ENCODE assay signal across 31 mouse cellular contexts in the genomic region with DNA sequence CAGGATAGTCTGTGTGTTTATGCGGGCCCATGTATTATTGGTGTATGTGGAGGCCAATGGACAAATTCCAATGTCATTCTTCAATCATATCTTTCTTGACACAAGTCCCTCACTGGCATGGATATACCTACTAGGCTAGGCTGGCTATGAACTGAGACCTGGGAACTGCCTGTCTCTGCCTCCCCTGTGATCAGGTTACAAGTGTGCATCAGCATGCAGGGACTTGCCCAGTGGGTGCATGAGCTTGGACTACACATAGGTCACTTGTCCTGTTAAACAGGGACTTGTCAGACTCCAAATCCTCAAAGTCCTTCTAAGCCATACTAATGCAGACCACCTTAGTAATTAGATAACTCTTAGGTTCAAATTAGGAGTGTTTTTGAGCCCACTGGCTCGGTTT.
"Had no signal": no experiment of that assay in that cellular context is flagged by ENCODE, and none has a peak within 500 bp of the region (broad histone marks: within the 10 kb centered on the region; RNA-seq: fewer than 3 reads in every experiment).

No protein-coding gene starts in this region.

- H3K9ac ChIP-seq: heart, embryonic 12.5 days; heart, embryonic 13.5 days; heart, embryonic 15.5 days; hindbrain, embryonic 12.5 days; hindbrain, embryonic 13.5 days; hindbrain, embryonic 14.5 days; hindbrain, embryonic 15.5 days; intestine, embryonic 15.5 days; kidney, embryonic 15.5 days had no signal

- DNase-seq: heart, postnatal 10 days; heart, postnatal 14 days; heart, postnatal 36 days; heart, postnatal 4 days; kidney, adult 11 months; kidney, adult 18-20 months; kidney, adult 2 months; kidney, adult 8-10 months; kidney, adult 9 months; kidney, postnatal 10 days; kidney, postnatal 14 days; kidney, postnatal 25 days; kidney, postnatal 36 days; kidney, postnatal 4 days; layer of hippocampus, adult 9-11 months had no signal

- H3K4me2 ChIP-seq: heart, embryonic 11.5 days; heart, embryonic 12.5 days; heart, embryonic 13.5 days; heart, embryonic 15.5 days; hindbrain, embryonic 12.5 days; hindbrain, embryonic 13.5 days; hindbrain, embryonic 14.5 days; hindbrain, embryonic 15.5 days; intestine, embryonic 15.5 days; kidney, embryonic 15.5 days had no signal

- H3K27me3 ChIP-seq: heart, embryonic 12.5 days; heart, embryonic 13.5 days; heart, embryonic 15.5 days; hindbrain, embryonic 12.5 days; hindbrain, embryonic 13.5 days; hindbrain, embryonic 15.5 days; intestine, embryonic 15.5 days; kidney, embryonic 15.5 days had no signal

- H3K4me1 ChIP-seq: hindbrain, embryonic 10.5 days; hindbrain, embryonic 12.5 days; hindbrain, embryonic 15.5 days; intestine, embryonic 15.5 days had no signal

- H3K36me3 ChIP-seq: heart, embryonic 12.5 days; heart, embryonic 13.5 days; heart, embryonic 15.5 days; hindbrain, embryonic 10.5 days; hindbrain, embryonic 12.5 days; hindbrain, embryonic 13.5 days; hindbrain, embryonic 15.5 days; intestine, embryonic 15.5 days; kidney, embryonic 15.5 days had no signal

- H3K9me3 ChIP-seq: heart, embryonic 10.5 days; heart, embryonic 12.5 days; heart, embryonic 13.5 days; heart, embryonic 15.5 days; hindbrain, embryonic 10.5 days; hindbrain, embryonic 12.5 days; hindbrain, embryonic 13.5 days; hindbrain, embryonic 15.5 days; intestine, embryonic 15.5 days; kidney, embryonic 15.5 days had no signal

- H3K27ac ChIP-seq: heart, embryonic 10.5 days; heart, embryonic 13.5 days; heart, embryonic 15.5 days; hindbrain, embryonic 10.5 days; hindbrain, embryonic 12.5 days; hindbrain, embryonic 13.5 days; hindbrain, embryonic 14.5 days; hindbrain, embryonic 15.5 days; hindbrain, postnatal 0 days; intestine, embryonic 15.5 days; kidney, embryonic 15.5 days; kidney, postnatal 0 days; layer of hippocampus, adult 2 months; left cerebral cortex, adult 2 months had no signal

- H3K4me3 ChIP-seq: heart, embryonic 10.5 days; heart, embryonic 12.5 days; heart, embryonic 13.5 days; heart, embryonic 15.5 days; hindbrain, embryonic 10.5 days; hindbrain, embryonic 12.5 days; hindbrain, embryonic 13.5 days; hindbrain, embryonic 15.5 days; intestine, embryonic 15.5 days; kidney, embryonic 15.5 days; layer of hippocampus, adult 2 months; left cerebral cortex, adult 2 months had no signal
